In the genomic region with DNA sequence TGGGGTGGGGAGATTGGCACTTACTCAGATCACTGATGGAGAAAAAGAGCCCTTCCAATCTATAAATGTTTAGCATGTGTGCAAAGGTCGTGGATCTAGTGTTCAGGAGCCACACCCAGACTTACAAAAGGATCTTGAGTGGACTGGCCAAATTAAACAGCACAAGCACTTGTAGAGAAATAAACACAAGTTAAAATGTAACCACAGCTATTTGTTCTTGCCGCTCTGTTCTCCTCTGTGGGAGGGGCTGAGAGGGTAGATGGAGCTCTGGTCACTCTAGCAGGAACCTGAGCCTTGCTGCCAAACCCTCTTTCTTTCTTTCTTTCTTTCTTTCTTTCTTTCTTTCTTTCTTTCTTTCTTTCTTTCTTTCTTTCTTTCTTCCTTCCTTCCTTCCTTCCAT, we compare ENCODE assay signal across 15 mouse cellular contexts. TPM values are rescaled to one million over a fixed set of nuclear protein-coding genes. Genes with fewer than 3 reads are reported as not detected.
DNase-seq lines count a peak whose midpoint lies in the region; ATAC-seq and TF ChIP-seq lines count a peak whose summit lies in the region.
"Had no signal": no experiment of that assay in that cellular context is flagged by ENCODE, and none has a peak within 500 bp of the region (broad histone marks: within the 10 kb centered on the region; RNA-seq: fewer than 3 reads in every experiment).

No protein-coding gene starts in this region.

- TF ChIP-seq POLR2A in kidney, adult 2 months (IDR thresholded peaks at IDR 0.05; ENCODE audit: low read depth, low read length): no peak

- no peak overlapping the region for H3K4me2 ChIP-seq in stomach, embryonic 15.5 days
- H3K4me2 ChIP-seq in forebrain, embryonic 16.5 days (ENCODE audit: low read length): no peak overlapping the region
- H3K4me2 ChIP-seq: forebrain, embryonic 12.5 days; limb, embryonic 12.5 days had no signal

- no peak overlapping the region for H3K27ac ChIP-seq in kidney, adult 2 months (ENCODE audit: insufficient read depth, low read depth, low read length)
- H3K27ac ChIP-seq in stomach, embryonic 15.5 days: no peak overlapping the region
- no peak overlapping the region for H3K27ac ChIP-seq in forebrain, embryonic 16.5 days (ENCODE audit: low read length)
- H3K27ac ChIP-seq: forebrain, embryonic 12.5 days; limb, embryonic 12.5 days had no signal

- TF ChIP-seq CTCF in kidney, adult 2 months (conservative IDR thresholded peaks at IDR 0.05; ENCODE audit: insufficient read depth, insufficient read length, low read depth, low read length): no peak

- H3K9ac ChIP-seq in stomach, embryonic 15.5 days: no peak overlapping the region
- no peak overlapping the region for H3K9ac ChIP-seq in forebrain, embryonic 16.5 days (replicated peaks; ENCODE audit: low read depth, low read length)
- H3K9ac ChIP-seq: forebrain, embryonic 12.5 days; limb, embryonic 12.5 days had no signal

- DNase-seq in heart, adult 11 months: peak; percentile 84
- no peak for DNase-seq in heart, postnatal 4 days
- DNase-seq in kidney, adult 2 months: peak; percentile 94
- DNase-seq in lung, adult 18-20 months: peak; percentile 63 to 82
- DNase-seq in thymus, adult 18-20 months: no peak
- DNase-seq: adrenal gland, postnatal 10 days had no signal

- H3K4me3 ChIP-seq in kidney, adult 2 months (ENCODE audit: insufficient read depth, low read depth, low read length): no peak overlapping the region
- H3K4me3 ChIP-seq in stomach, embryonic 15.5 days (replicated peaks): no peak overlapping the region
- H3K4me3 ChIP-seq in forebrain, embryonic 16.5 days (replicated peaks; ENCODE audit: low read length): no peak overlapping the region
- H3K4me3 ChIP-seq: forebrain, embryonic 12.5 days; limb, embryonic 12.5 days had no signal

- 7% methylated on average over 2 of the region's 2 CpGs for WGBS in kidney, adult 2 months
- 36% methylated on average over 2 of the region's 2 CpGs for WGBS in stomach, embryonic 15.5 days
- 42% methylated on average over 2 of the region's 2 CpGs for WGBS in forebrain, embryonic 16.5 days

- no peaks in the 10 kb centered on the region for H3K9me3 ChIP-seq in stomach, embryonic 15.5 days
- H3K9me3 ChIP-seq in forebrain, embryonic 16.5 days (ENCODE audit: control insufficient read depth, low read length): no peaks in the 10 kb centered on the region
- H3K9me3 ChIP-seq: forebrain, embryonic 12.5 days; limb, embryonic 12.5 days had no signal

- H3K27me3 ChIP-seq in kidney, adult 2 months (replicated peaks; ENCODE audit: control insufficient read depth, insufficient read depth, low read length): no peaks in the 10 kb centered on the region
- H3K27me3 ChIP-seq in stomach, embryonic 15.5 days (replicated peaks): no peaks in the 10 kb centered on the region
- no peaks in the 10 kb centered on the region for H3K27me3 ChIP-seq in forebrain, embryonic 16.5 days (replicated peaks; ENCODE audit: control insufficient read depth, insufficient read depth, low read length)
- H3K27me3 ChIP-seq: forebrain, embryonic 12.5 days; limb, embryonic 12.5 days had no signal

- peaks cover 29% of the 10 kb centered on the region for H3K4me1 ChIP-seq in kidney, adult 2 months (ENCODE audit: control insufficient read depth, insufficient read depth, low read length)
- H3K4me1 ChIP-seq in stomach, embryonic 15.5 days: peaks cover 19% of the 10 kb centered on the region
- no peaks in the 10 kb centered on the region; the same call in 1 of the 2 replicates for H3K4me1 ChIP-seq in forebrain, embryonic 16.5 days (replicated peaks; ENCODE audit: control insufficient read depth, insufficient read depth, low read length)

- no peaks in the 10 kb centered on the region for H3K36me3 ChIP-seq in kidney, adult 2 months (ENCODE audit: control insufficient read depth, insufficient read depth, low read length)
- H3K36me3 ChIP-seq in stomach, embryonic 15.5 days: no peaks in the 10 kb centered on the region
- H3K36me3 ChIP-seq in forebrain, embryonic 16.5 days (ENCODE audit: control insufficient read depth, insufficient read depth): no peaks in the 10 kb centered on the region
- H3K36me3 ChIP-seq: forebrain, embryonic 12.5 days; limb, embryonic 12.5 days had no signal

- ATAC-seq in stomach, embryonic 15.5 days (ENCODE audit: insufficient read depth, low FRiP score, low read depth): peak; percentile 79
- no peak for ATAC-seq in inflammation-experienced regulatory T-cells, adult 6 months
- ATAC-seq in forebrain, embryonic 16.5 days: no peak

RNA-seq across cellular contexts. Expression of a gene that starts 20.7 kb away (rescaled TPM):
- total RNA-seq in heart, postnatal 4 days (2021): 10 to 100 TPM; 20.2 to 25.1 TPM
- polyA plus RNA-seq in kidney, adult 2 months (2012; rRNA removed): 8.7 and 12.2 TPM in 2 replicates
- polyA plus RNA-seq in stomach, embryonic 15.5 days (2015; fragmentation: Nextera tagmentation; extraction: Ambion mirVana): 16.1 and 16.7 TPM in 2 replicates
- polyA plus RNA-seq in inflammation-experienced regulatory T-cells, adult 6 months (2017; shearing (Covaris generic)): 10 to 100 TPM in 2 of 3 experiments, 1 to 10 TPM in 1; 8.9 to 14.8 (median 11.5) TPM
- 21.9 and 22.1 TPM in 2 replicates for polyA plus RNA-seq in forebrain, embryonic 16.5 days (2015; fragmentation: Nextera tagmentation; extraction: Ambion mirVana)

RNA-seq across cellular contexts. Expression of a gene that starts 33.4 kb away (rescaled TPM):
- total RNA-seq in heart, postnatal 4 days (2021): 10 to 100 TPM; 55.6 to 59.6 TPM
- 186 and 203 TPM in 2 replicates for polyA plus RNA-seq in kidney, adult 2 months (2012; rRNA removed)
- polyA plus RNA-seq in stomach, embryonic 15.5 days (2015; fragmentation: Nextera tagmentation; extraction: Ambion mirVana): 92.0 and 108 TPM in 2 replicates
- 10 to 100 TPM; 24.8 to 38.8 (median 36.8) TPM for polyA plus RNA-seq in inflammation-experienced regulatory T-cells, adult 6 months (2017; shearing (Covaris generic))
- polyA plus RNA-seq in forebrain, embryonic 16.5 days (2015; fragmentation: Nextera tagmentation; extraction: Ambion mirVana): 114 and 122 TPM in 2 replicates

RNA-seq across cellular contexts. Expression of a gene that starts 51.6 kb away (rescaled TPM):
- total RNA-seq in heart, postnatal 4 days (2021): not detected
- polyA plus RNA-seq in kidney, adult 2 months (2012; rRNA removed): 55.0 and 65.3 TPM in 2 replicates
- polyA plus RNA-seq in stomach, embryonic 15.5 days (2015; fragmentation: Nextera tagmentation; extraction: Ambion mirVana): 86.6 and 115 TPM in 2 replicates
- polyA plus RNA-seq in inflammation-experienced regulatory T-cells, adult 6 months (2017; shearing (Covaris generic)): under 1 TPM in 1 of 3 experiments, not detected in 2; 0.52 TPM
- not detected in 2 replicates for polyA plus RNA-seq in forebrain, embryonic 16.5 days (2015; fragmentation: Nextera tagmentation; extraction: Ambion mirVana)
- total RNA-seq: adrenal gland, postnatal 10 days; gastrocnemius, adult 8-10 months; layer of hippocampus, adult 8-10 months had no signal
- polyA plus RNA-seq: C2C12; forebrain, embryonic 12.5 days; heart, postnatal 0 days; limb, embryonic 12.5 days had no signal

Comparison
In these comparisons a context has a peak if more than half of its experiments do, and no peak if none do; other contexts are left out.
1. DNase-seq: peak in heart, adult 11 months (single experiment), kidney, adult 2 months (single experiment) and lung, adult 18-20 months (2 of 2); none in heart, postnatal 4 days (single experiment) and thymus, adult 18-20 months (0 of 2).
2. RNA of a gene that starts 51.6 kb away (polyA plus RNA-seq): 86.6 to 115 TPM in stomach, embryonic 15.5 days and 55.0 to 65.3 TPM in kidney, adult 2 months; 0.52 TPM in inflammation-experienced regulatory T-cells, adult 6 months and not detected in forebrain, embryonic 16.5 days; every median in the first group is over 10 times any median in the second.